Mouse (Mus musculus): ENCODE data around the gene Vamp5. TPM values are rescaled to one million over a fixed set of nuclear protein-coding genes. Genes with fewer than 3 reads are reported as not detected.

The Vamp5 gene
- polyA plus RNA-seq, 1 experiment from 2014 or later: 15.4 TPM

DNA sequence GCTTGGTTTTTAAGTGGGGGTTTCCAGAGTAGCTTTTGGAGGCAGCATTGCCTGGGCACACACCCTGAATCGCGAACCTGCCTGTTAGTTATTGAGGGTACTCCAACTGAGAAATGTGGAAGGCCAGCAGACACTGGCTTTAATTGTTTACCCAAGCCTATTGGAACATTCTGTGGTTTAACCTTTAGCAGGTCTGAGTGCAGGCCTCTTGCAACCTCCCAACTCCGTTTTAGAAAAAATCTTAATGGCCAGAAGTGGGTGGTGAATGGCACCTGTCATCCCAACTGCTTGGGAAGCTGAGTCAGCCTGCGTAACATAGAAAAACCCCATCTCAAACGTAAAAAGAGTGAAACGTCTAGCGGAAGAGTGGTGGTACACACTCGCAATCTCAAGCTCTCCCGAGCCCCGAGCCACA is 16.6 kb upstream of the Vamp5 start:
- Histone ChIP-seq H3K4me1 (ENCODE audit: control insufficient read depth, insufficient read depth, low read length) (no peaks in the 10 kb centered on the region), H3K9me3 (ENCODE audit: control insufficient read depth, low read length) (no peaks in the 10 kb centered on the region), H3K4me2 (no peak overlapping the region), H3K36me3 (ENCODE audit: control insufficient read depth, insufficient read depth, low read length) (no peaks in the 10 kb centered on the region), H3K27me3 (ENCODE audit: control insufficient read depth, insufficient read depth, low read length) (no peaks in the 10 kb centered on the region), H3K4me3 (ENCODE audit: low read depth, low read length) (no peak overlapping the region), H3K9ac (ENCODE audit: low read length) (no peak overlapping the region), H3K27ac (ENCODE audit: low read depth, low read length) (no peak overlapping the region)
- no peak for ATAC-seq (ENCODE audit: low FRiP score)
- 81% methylated on average over 10 of the region's 10 CpGs for WGBS
- DNase-seq (ENCODE audit: low spot score, missing footprints): peak; percentile 69

DNA sequence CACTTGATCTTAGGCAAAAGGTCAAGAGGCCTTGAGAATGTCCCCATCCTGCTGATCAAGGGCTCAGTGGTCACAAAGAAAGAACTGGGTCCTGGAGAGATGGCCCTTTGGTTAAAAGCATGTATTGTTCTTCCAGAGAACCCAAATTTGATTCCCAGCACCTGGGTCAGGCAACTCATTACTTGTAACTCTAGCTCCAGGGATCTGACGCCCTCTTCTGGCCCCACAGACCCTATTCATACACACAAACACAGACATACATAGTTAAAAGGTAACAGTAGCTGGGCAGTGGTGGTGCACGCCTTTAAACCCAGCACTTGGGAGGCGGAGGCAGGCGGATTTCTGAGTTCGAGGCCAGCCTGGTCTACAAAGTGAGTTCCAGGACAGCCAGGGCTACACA is 12.1 kb upstream of the Vamp5 start:
- Histone ChIP-seq H3K27ac (ENCODE audit: low read depth, low read length) (no peak overlapping the region), H3K9me3 (ENCODE audit: control insufficient read depth, low read length) (no peaks in the 10 kb centered on the region), H3K4me2 (no peak overlapping the region), H3K9ac (ENCODE audit: low read length) (no peak overlapping the region), H3K36me3 (ENCODE audit: control insufficient read depth, insufficient read depth, low read length) (no peaks in the 10 kb centered on the region), H3K4me3 (ENCODE audit: low read depth, low read length) (no peak overlapping the region), H3K27me3 (ENCODE audit: control insufficient read depth, insufficient read depth, low read length) (no peaks in the 10 kb centered on the region), H3K4me1 (ENCODE audit: control insufficient read depth, insufficient read depth, low read length) (peaks cover 7% of the 10 kb centered on the region)
- WGBS: 83% methylated on average over 5 of the region's 5 CpGs
- DNase-seq (ENCODE audit: low spot score, missing footprints) (no peak), ATAC-seq (ENCODE audit: low FRiP score) (no peak)

DNA sequence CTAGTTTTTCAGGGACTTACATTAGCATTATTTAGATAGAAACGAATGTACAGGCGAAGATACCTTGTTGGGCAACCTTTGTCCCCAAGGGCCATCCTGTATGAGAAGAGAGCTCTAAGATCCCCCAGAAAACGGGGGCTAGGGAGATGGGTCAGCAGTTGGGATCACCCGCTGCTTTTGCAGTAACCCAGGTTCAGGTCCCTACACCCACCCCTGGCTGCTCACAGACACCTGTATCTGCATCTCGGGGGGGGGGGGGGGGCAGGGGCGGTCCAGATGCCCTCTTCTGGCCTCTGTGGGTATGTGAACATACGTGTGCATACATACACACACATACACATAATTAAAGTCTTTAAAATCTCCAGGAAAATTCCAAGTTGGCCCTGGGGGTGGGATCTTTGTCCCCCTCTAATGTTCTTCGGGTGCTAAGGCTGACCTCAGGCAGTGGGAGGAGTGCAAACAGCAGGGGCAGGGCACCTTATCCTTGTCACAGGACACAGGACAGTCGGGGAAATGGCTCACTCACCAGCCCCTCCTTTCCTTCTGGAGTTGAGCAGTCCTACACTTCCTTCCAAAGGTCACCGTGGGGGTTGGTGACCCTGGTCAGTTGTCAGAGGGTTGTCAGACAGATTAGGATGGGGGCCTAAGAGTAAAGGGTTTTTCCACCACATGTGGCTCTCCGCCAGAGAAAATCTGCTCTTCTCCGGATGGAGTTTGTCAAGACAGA is 10.7 kb upstream of the Vamp5 start:
- peak; percentile 85 for DNase-seq (ENCODE audit: low spot score, missing footprints)
- Histone ChIP-seq H3K27ac (ENCODE audit: low read depth, low read length) (no peak overlapping the region), H3K36me3 (ENCODE audit: control insufficient read depth, insufficient read depth, low read length) (no peaks in the 10 kb centered on the region), H3K9ac (ENCODE audit: low read length) (peak overlapping the region; percentile 70), H3K27me3 (ENCODE audit: control insufficient read depth, insufficient read depth, low read length) (no peaks in the 10 kb centered on the region), H3K4me2 (peak overlapping the region; percentile 51), H3K4me3 (ENCODE audit: low read depth, low read length) (peak overlapping the region; percentile 27), H3K4me1 (ENCODE audit: control insufficient read depth, insufficient read depth, low read length) (peaks cover 7% of the 10 kb centered on the region), H3K9me3 (ENCODE audit: control insufficient read depth, low read length) (no peaks in the 10 kb centered on the region)
- peak; percentile 35; the same call in 1 of the 2 replicates for ATAC-seq (ENCODE audit: low FRiP score)
- WGBS: 12% methylated on average over 11 of the region's 12 CpGs

DNA sequence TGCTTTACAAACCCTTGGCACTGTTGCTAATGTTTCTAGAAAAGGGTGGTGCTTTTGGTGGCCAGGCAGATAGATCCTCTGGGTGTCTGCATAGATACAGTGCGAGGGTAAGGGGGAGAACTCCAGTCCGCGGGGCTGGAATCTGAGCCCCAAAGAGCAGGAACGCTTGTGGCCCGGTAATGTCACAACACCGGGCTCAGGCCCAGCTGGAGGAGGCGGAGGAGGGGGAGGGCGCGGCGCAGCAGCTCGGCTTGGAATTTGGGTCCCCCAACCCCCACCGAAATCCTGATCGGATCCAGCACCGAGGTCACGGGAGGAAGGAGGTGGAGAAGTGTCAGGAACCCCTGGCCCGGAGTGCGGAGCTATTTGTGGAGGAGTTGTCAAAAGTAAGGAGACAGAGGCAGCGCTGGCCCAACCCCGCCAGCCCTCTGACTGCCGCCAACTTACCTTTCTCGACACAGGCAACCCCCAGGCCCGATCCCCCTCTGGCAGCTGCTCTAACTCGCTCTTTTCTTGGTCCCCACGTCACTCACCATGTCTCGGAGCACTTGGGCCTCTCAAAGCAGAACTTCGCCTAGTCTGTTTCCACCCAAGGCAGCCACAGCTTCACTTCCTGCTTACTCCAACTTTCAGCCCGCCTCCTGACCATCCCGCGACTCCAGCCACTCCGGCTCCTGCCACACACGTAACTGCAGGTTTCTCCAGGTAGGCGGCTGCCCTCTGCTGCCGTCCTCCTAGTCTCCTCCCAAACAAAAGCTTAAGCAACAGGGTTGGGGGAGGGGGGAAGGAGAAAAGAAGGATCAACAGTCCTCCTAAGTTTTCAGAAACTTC is 9.9 kb upstream of the Vamp5 start, which contains the start of gene Vamp8:
TSS of gene Vamp8 (minus strand) at position 763 of the 831 bp plus-strand sequence.
- peaks cover 7% of the 10 kb centered on the region for H3K4me1 ChIP-seq (ENCODE audit: control insufficient read depth, insufficient read depth, low read length)
- H3K36me3 ChIP-seq (ENCODE audit: control insufficient read depth, insufficient read depth, low read length): no peaks in the 10 kb centered on the region
- H3K9ac ChIP-seq (ENCODE audit: low read length): peak within 1 kb of the TSS; percentile 70
- 2% methylated on average over 33 of the region's 33 CpGs for WGBS
- no peaks in the 10 kb centered on the region for H3K27me3 ChIP-seq (ENCODE audit: control insufficient read depth, insufficient read depth, low read length)
- no peak within 1 kb of the TSS for H3K27ac ChIP-seq (ENCODE audit: low read depth, low read length)
- no peaks in the 10 kb centered on the region for H3K9me3 ChIP-seq (ENCODE audit: control insufficient read depth, low read length)
- peak within 1 kb of the TSS; percentile 27 for H3K4me3 ChIP-seq (ENCODE audit: low read depth, low read length)
- ATAC-seq (ENCODE audit: low FRiP score) (peak; percentile 58), DNase-seq (ENCODE audit: low spot score, missing footprints) (peak; percentile 97)
- peak within 1 kb of the TSS; percentile 51 for H3K4me2 ChIP-seq

DNA sequence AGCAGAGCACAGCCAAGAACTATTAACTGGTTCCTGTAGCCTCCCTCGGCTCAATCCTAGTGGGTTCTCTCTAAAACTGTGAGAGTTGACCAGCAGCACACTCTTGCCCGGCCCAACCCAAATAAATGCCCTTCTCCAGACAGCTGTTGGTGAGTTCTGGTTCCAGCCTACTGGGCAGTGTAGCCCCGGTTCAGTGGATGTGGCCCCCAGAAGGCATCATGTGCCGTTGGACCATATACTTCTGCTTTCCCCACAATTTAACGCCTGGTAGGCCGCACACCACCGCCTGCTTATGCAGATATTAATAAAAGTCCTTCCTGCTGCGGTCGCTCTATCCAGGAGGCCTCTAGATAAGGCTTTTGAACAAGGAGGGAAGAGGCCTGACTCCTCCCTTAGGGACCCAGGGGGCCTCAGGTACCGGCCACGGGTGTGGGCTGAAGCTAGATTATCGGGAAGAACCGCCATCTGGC is 9.2 kb upstream of the Vamp5 start:
- no peaks in the 10 kb centered on the region for H3K9me3 ChIP-seq (ENCODE audit: control insufficient read depth, low read length)
- DNase-seq (ENCODE audit: low spot score, missing footprints) (no peak), ATAC-seq (ENCODE audit: low FRiP score) (peak; percentile 35; the same call in 1 of the 2 replicates)
- peak overlapping the region; percentile 51 for H3K4me2 ChIP-seq
- peak overlapping the region; percentile 70 for H3K9ac ChIP-seq (ENCODE audit: low read length)
- peaks cover 7% of the 10 kb centered on the region for H3K4me1 ChIP-seq (ENCODE audit: control insufficient read depth, insufficient read depth, low read length)
- peak overlapping the region; percentile 27 for H3K4me3 ChIP-seq (ENCODE audit: low read depth, low read length)
- WGBS: 33% methylated on average over 13 of the region's 13 CpGs
- H3K36me3 ChIP-seq (ENCODE audit: control insufficient read depth, insufficient read depth, low read length): no peaks in the 10 kb centered on the region
- H3K27me3 ChIP-seq (ENCODE audit: control insufficient read depth, insufficient read depth, low read length): no peaks in the 10 kb centered on the region
- no peak overlapping the region for H3K27ac ChIP-seq (ENCODE audit: low read depth, low read length)

DNA sequence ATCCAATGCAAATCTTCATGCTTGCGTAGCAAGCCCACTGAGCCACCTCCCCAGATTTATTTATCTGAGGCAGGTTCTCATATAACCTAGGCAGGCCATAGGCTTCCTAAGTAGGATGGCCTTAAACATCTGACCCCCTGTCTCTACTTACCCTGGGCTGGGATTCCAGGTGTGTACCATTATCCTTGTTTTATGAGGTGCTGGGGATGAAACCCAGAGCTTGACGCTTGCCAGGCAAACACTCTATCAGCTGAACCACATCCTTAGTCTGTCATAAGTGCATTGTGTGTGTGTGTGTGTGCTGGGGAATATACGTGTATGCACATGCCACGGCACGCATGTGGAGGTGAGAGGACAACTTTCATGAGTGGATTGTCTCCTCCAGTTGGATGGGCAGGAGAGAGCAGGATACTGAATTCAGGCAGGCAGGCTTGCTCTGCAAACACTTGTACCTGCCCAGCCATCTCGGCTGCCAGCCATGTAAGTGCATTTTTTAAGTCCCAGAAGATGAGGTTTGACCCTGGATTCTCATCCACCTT is 8.6 kb upstream of the Vamp5 start:
- Histone ChIP-seq H3K27me3 (ENCODE audit: control insufficient read depth, insufficient read depth, low read length) (no peaks in the 10 kb centered on the region), H3K9me3 (ENCODE audit: control insufficient read depth, low read length) (no peaks in the 10 kb centered on the region), H3K4me1 (ENCODE audit: control insufficient read depth, insufficient read depth, low read length) (peaks cover 7% of the 10 kb centered on the region), H3K4me2 (no peak overlapping the region), H3K27ac (ENCODE audit: low read depth, low read length) (no peak overlapping the region), H3K36me3 (ENCODE audit: control insufficient read depth, insufficient read depth, low read length) (no peaks in the 10 kb centered on the region), H3K4me3 (ENCODE audit: low read depth, low read length) (no peak overlapping the region), H3K9ac (ENCODE audit: low read length) (no peak overlapping the region)
- DNase-seq (ENCODE audit: low spot score, missing footprints) (peak; percentile 59), ATAC-seq (ENCODE audit: low FRiP score) (no peak)
- 92% methylated on average over 6 of the region's 6 CpGs for WGBS

DNA sequence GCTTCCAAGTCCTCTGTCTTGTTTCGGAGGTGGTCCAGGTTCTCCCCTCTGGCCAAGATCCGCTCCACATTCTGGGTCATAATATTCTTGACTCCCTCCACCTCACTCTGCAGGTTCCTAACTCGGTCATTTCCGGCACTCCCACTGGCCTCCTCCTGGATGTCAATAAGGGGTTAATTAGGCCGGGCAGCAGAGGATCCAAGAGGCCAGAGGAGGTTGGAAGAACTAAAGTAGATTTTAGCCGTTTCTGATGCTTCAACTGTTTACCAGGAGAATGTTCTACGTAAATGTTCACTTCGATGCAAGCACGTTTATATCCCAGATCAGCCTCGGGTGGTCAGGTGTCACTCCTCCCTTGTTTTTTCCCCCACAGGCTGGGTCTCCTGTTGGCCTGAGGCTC is 8.0 kb upstream of the Vamp5 start:
- no peaks in the 10 kb centered on the region for H3K36me3 ChIP-seq (ENCODE audit: control insufficient read depth, insufficient read depth, low read length)
- 72% methylated on average over 10 of the region's 10 CpGs for WGBS
- DNase-seq (ENCODE audit: low spot score, missing footprints): peak; percentile 77
- ATAC-seq (ENCODE audit: low FRiP score): no peak
- no peak overlapping the region for H3K4me2 ChIP-seq
- no peaks in the 10 kb centered on the region for H3K27me3 ChIP-seq (ENCODE audit: control insufficient read depth, insufficient read depth, low read length)
- H3K27ac ChIP-seq (ENCODE audit: low read depth, low read length): no peak overlapping the region
- H3K9ac ChIP-seq (ENCODE audit: low read length): no peak overlapping the region
- H3K4me3 ChIP-seq (ENCODE audit: low read depth, low read length): no peak overlapping the region
- H3K4me1 ChIP-seq (ENCODE audit: control insufficient read depth, insufficient read depth, low read length): peaks cover 7% of the 10 kb centered on the region
- H3K9me3 ChIP-seq (ENCODE audit: control insufficient read depth, low read length): no peaks in the 10 kb centered on the region

DNA sequence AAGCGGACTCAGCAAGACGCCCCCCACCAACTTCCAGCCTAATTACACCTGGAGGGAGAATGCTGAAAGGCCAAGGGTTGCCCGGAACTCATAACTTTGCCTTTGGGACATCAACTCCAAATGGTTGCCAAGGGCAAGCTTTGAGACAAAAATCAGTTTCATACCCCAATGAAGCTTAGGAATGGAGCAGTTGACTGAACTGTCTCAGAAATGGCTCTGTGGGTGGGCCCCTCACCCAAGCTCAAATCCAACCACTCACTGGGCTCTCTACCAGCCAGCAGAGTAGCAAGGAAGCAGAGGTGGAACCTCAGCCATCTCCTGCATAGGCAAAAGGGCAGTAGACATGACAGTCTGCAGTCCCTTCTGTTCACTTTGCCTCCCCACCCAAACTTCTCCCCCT is 7.5 kb upstream of the Vamp5 start:
- Histone ChIP-seq H3K27ac (ENCODE audit: low read depth, low read length) (no peak overlapping the region), H3K9me3 (ENCODE audit: control insufficient read depth, low read length) (no peaks in the 10 kb centered on the region), H3K9ac (ENCODE audit: low read length) (no peak overlapping the region), H3K36me3 (ENCODE audit: control insufficient read depth, insufficient read depth, low read length) (no peaks in the 10 kb centered on the region), H3K27me3 (ENCODE audit: control insufficient read depth, insufficient read depth, low read length) (no peaks in the 10 kb centered on the region), H3K4me1 (ENCODE audit: control insufficient read depth, insufficient read depth, low read length) (peaks cover 7% of the 10 kb centered on the region), H3K4me3 (ENCODE audit: low read depth, low read length) (no peak overlapping the region), H3K4me2 (no peak overlapping the region)
- 71% methylated on average over 3 of the region's 3 CpGs for whole genome bisulfite sequencing
- ATAC-seq (ENCODE audit: low FRiP score) (no peak), DNase-seq (ENCODE audit: low spot score, missing footprints) (no peak)

DNA sequence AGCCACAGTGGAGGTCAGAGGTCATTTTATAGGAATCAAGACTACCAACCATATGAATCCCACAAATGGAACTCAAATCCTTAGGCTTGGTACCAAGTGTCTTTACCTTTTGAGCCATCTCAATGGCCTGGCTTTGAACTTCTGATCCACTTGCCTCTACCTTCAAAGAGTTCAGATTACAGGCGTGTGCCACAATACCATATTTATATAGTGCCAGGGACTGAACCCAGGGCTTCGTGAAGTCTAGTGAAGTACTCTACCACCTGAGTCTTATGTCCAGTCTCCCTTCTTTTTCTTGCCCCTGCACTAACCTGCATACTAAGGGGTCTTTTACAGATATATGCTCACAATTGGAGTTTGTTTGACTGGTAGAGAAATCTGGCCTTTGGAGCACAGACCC is 6.3 kb upstream of the Vamp5 start:
- DNase-seq (ENCODE audit: low spot score, missing footprints): no peak
- Histone ChIP-seq H3K36me3 (ENCODE audit: control insufficient read depth, insufficient read depth, low read length) (no peaks in the 10 kb centered on the region), H3K4me2 (no peak overlapping the region), H3K27me3 (ENCODE audit: control insufficient read depth, insufficient read depth, low read length) (no peaks in the 10 kb centered on the region; the same call in 1 of the 2 replicates), H3K4me1 (ENCODE audit: control insufficient read depth, insufficient read depth, low read length) (peaks cover 7% of the 10 kb centered on the region), H3K9ac (ENCODE audit: low read length) (no peak overlapping the region), H3K9me3 (ENCODE audit: control insufficient read depth, low read length) (no peaks in the 10 kb centered on the region), H3K27ac (ENCODE audit: low read depth, low read length) (no peak overlapping the region), H3K4me3 (ENCODE audit: low read depth, low read length) (no peak overlapping the region)
- no peak for ATAC-seq (ENCODE audit: low FRiP score)
- WGBS: 81% methylated on average over 2 of the region's 2 CpGs
